Mouse (Mus musculus): ENCODE measurements around the gene Cd19. TPM values are rescaled to one million over a fixed set of nuclear protein-coding genes. Genes with fewer than 3 reads are reported as not detected.

Gene Cd19
- total and polyA plus RNA-seq, 2 experiments, result 0.18 to 1.7 TPM

GRCm38 (mm10) chr7:126424161-126424560, 9.5 kb upstream of the Cd19 start:
- H3K79me2 ChIP-seq (ENCODE audit: control insufficient read depth, insufficient read depth, low read length), result no peaks in the 10 kb centered on the region
- no peak for TF ChIP-seq CTCF (IDR thresholded peaks at IDR 0.05; ENCODE audit: low read depth, low read length)
- no peak for TF ChIP-seq POLR2A (IDR thresholded peaks at IDR 0.05; ENCODE audit: extremely low read depth, insufficient read depth, low read length)
- H3K9ac ChIP-seq (ENCODE audit: low read depth, low read length), result no peak overlapping the region
- H3K4me1 ChIP-seq (ENCODE audit: control insufficient read depth, insufficient read depth, low read length), result no peaks in the 10 kb centered on the region
- WGBS, result 78% methylated on average over 6 of the region's 6 CpGs
- no peak for DNase-seq (ENCODE audit: extremely low read depth, low read depth, low spot score)
- no peaks in the 10 kb centered on the region for H3K36me3 ChIP-seq (ENCODE audit: control insufficient read depth, insufficient read depth, low read length)
- H3K27me3 ChIP-seq (ENCODE audit: control insufficient read depth, insufficient read depth, low read length), result no peaks in the 10 kb centered on the region
- H3K27ac ChIP-seq (replicated peaks; ENCODE audit: insufficient read depth, low read depth, low read length), result no peak overlapping the region
- no peak overlapping the region for H3K4me3 ChIP-seq (ENCODE audit: insufficient read depth, low read depth, low read length)

- Histone ChIP-seq H3K4me3 (ENCODE audit: insufficient read depth, low read depth, low read length) (no peak overlapping the region), H3K9ac (ENCODE audit: low read depth, low read length) (no peak overlapping the region), H3K27me3 (ENCODE audit: control insufficient read depth, insufficient read depth, low read length) (no peaks in the 10 kb centered on the region), H3K36me3 (ENCODE audit: control insufficient read depth, insufficient read depth, low read length) (no peaks in the 10 kb centered on the region), H3K4me1 (ENCODE audit: control insufficient read depth, insufficient read depth, low read length) (no peaks in the 10 kb centered on the region), H3K79me2 (ENCODE audit: control insufficient read depth, insufficient read depth, low read length) (no peaks in the 10 kb centered on the region), H3K27ac (replicated peaks; ENCODE audit: insufficient read depth, low read depth, low read length) (no peak overlapping the region)
- no peak for DNase-seq (ENCODE audit: extremely low read depth, low read depth, low spot score)
- 85% methylated on average over 5 of the region's 5 CpGs for WGBS
- TF ChIP-seq POLR2A (IDR thresholded peaks at IDR 0.05; ENCODE audit: extremely low read depth, insufficient read depth, low read length), result no peak
- no peak for TF ChIP-seq CTCF (IDR thresholded peaks at IDR 0.05; ENCODE audit: low read depth, low read length)
These were observed 7.1 kb upstream of the Cd19 start for GRCm38 (mm10) chr7:126421756-126422155.

GRCm38 (mm10) chr7:126418496-126418895, 3.8 kb upstream of the Cd19 start:
- TF ChIP-seq POLR2A (IDR thresholded peaks at IDR 0.05; ENCODE audit: extremely low read depth, insufficient read depth, low read length), result no peak
- TF ChIP-seq CTCF (IDR thresholded peaks at IDR 0.05; ENCODE audit: low read depth, low read length), result no peak
- H3K4me1 ChIP-seq (ENCODE audit: control insufficient read depth, insufficient read depth, low read length), result no peaks in the 10 kb centered on the region
- no peak overlapping the region for H3K9ac ChIP-seq (ENCODE audit: low read depth, low read length)
- H3K27me3 ChIP-seq (ENCODE audit: control insufficient read depth, insufficient read depth, low read length), result no peaks in the 10 kb centered on the region
- WGBS, result 56% methylated on average over 3 of the region's 3 CpGs
- no peak overlapping the region for H3K27ac ChIP-seq (replicated peaks; ENCODE audit: insufficient read depth, low read depth, low read length)
- no peak overlapping the region for H3K4me3 ChIP-seq (ENCODE audit: insufficient read depth, low read depth, low read length)
- DNase-seq (ENCODE audit: extremely low read depth, low read depth, low spot score), result no peak
- H3K79me2 ChIP-seq (ENCODE audit: control insufficient read depth, insufficient read depth, low read length), result no peaks in the 10 kb centered on the region
- H3K36me3 ChIP-seq (ENCODE audit: control insufficient read depth, insufficient read depth, low read length), result no peaks in the 10 kb centered on the region

GRCm38 (mm10) chr7:126417606-126418005, 2.9 kb upstream of the Cd19 start:
- Histone ChIP-seq H3K79me2 (ENCODE audit: control insufficient read depth, insufficient read depth, low read length) (no peaks in the 10 kb centered on the region), H3K27ac (replicated peaks; ENCODE audit: insufficient read depth, low read depth, low read length) (no peak overlapping the region), H3K27me3 (ENCODE audit: control insufficient read depth, insufficient read depth, low read length) (no peaks in the 10 kb centered on the region), H3K9ac (ENCODE audit: low read depth, low read length) (no peak overlapping the region), H3K4me3 (ENCODE audit: insufficient read depth, low read depth, low read length) (no peak overlapping the region), H3K4me1 (ENCODE audit: control insufficient read depth, insufficient read depth, low read length) (no peaks in the 10 kb centered on the region), H3K36me3 (ENCODE audit: control insufficient read depth, insufficient read depth, low read length) (no peaks in the 10 kb centered on the region)
- no peak for DNase-seq (ENCODE audit: extremely low read depth, low read depth, low spot score)
- TF ChIP-seq POLR2A (IDR thresholded peaks at IDR 0.05; ENCODE audit: extremely low read depth, insufficient read depth, low read length) (no peak), CTCF (IDR thresholded peaks at IDR 0.05; ENCODE audit: low read depth, low read length) (no peak)
- WGBS, result 78% methylated on average over 4 of the region's 4 CpGs

GRCm38 (mm10) chr7:126417045-126417444, 2.4 kb upstream of the Cd19 start:
- TF ChIP-seq POLR2A (IDR thresholded peaks at IDR 0.05; ENCODE audit: extremely low read depth, insufficient read depth, low read length) (no peak), CTCF (IDR thresholded peaks at IDR 0.05; ENCODE audit: low read depth, low read length) (no peak)
- Histone ChIP-seq H3K27me3 (ENCODE audit: control insufficient read depth, insufficient read depth, low read length) (no peaks in the 10 kb centered on the region), H3K4me1 (ENCODE audit: control insufficient read depth, insufficient read depth, low read length) (no peaks in the 10 kb centered on the region), H3K79me2 (ENCODE audit: control insufficient read depth, insufficient read depth, low read length) (no peaks in the 10 kb centered on the region), H3K27ac (replicated peaks; ENCODE audit: insufficient read depth, low read depth, low read length) (no peak overlapping the region), H3K36me3 (ENCODE audit: control insufficient read depth, insufficient read depth, low read length) (no peaks in the 10 kb centered on the region), H3K9ac (ENCODE audit: low read depth, low read length) (no peak overlapping the region), H3K4me3 (ENCODE audit: insufficient read depth, low read depth, low read length) (no peak overlapping the region)
- DNase-seq (ENCODE audit: extremely low read depth, low read depth, low spot score), result no peak
- 86% methylated on average over 8 of the region's 8 CpGs for WGBS

- Histone ChIP-seq H3K9ac (ENCODE audit: low read depth, low read length) (no peak overlapping the region), H3K27ac (replicated peaks; ENCODE audit: insufficient read depth, low read depth, low read length) (no peak overlapping the region), H3K79me2 (ENCODE audit: control insufficient read depth, insufficient read depth, low read length) (no peaks in the 10 kb centered on the region), H3K4me3 (ENCODE audit: insufficient read depth, low read depth, low read length) (no peak overlapping the region), H3K27me3 (ENCODE audit: control insufficient read depth, insufficient read depth, low read length) (no peaks in the 10 kb centered on the region), H3K36me3 (ENCODE audit: control insufficient read depth, insufficient read depth, low read length) (no peaks in the 10 kb centered on the region), H3K4me1 (ENCODE audit: control insufficient read depth, insufficient read depth, low read length) (no peaks in the 10 kb centered on the region)
- whole genome bisulfite sequencing, result 86% methylated on average over 2 of the region's 2 CpGs
- DNase-seq (ENCODE audit: extremely low read depth, low read depth, low spot score), result no peak
- TF ChIP-seq CTCF (IDR thresholded peaks at IDR 0.05; ENCODE audit: low read depth, low read length) (no peak), POLR2A (IDR thresholded peaks at IDR 0.05; ENCODE audit: extremely low read depth, insufficient read depth, low read length) (no peak)
These were observed 1.9 kb upstream of the Cd19 start for GRCm38 (mm10) chr7:126416615-126417014.
